Mouse (Mus musculus) liver, adult 2 months (tissue): ENCODE results near the gene Arhgef28.

Experiments
- CTCF ChIP-seq: fragments of 200-500 bp; IDR thresholded peaks from 2 replicates; pipeline ENCODE4 v1.5.1; 2011; ENCODE audit warnings: low read depth, low read length, control low read depth
- POLR2A ChIP-seq: fragments of 200-500 bp; IDR thresholded peaks from 2 replicates; pipeline ENCODE4 v1.6.1; 2011; ENCODE audit warnings: low read length, control low read depth; ENCODE audit not compliant: insufficient read depth; ENCODE audit errors: extremely low read depth

DNA sequence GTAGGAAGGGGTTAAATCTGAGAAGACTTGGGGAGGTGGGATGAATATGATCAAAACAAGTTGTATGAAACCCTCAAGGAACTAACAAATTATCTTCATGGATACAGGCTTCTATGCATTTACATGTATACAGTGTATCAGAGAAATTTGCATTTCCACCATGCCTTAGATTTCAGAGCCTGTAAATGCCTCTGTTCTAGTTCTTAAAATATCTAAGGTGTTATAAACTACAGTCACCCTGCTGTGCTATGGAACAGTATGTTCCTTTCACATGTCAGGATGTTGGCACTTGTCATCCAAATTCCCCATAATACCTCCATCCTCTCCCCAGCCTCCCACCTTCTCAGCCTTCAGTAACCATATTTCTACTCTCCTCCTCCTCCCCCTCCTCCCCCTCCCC, 168.5 kb downstream of the Arhgef28 start:
- TF ChIP-seq CTCF, result no peak
- TF ChIP-seq POLR2A, result no peak
